Mouse (Mus musculus) myocyte (in vitro differentiated cells): ENCODE measurements at regions not wholly inside any gene's neighbourhood (a gene's known extent, or its start where the extent isn't known, plus 50 kb on each side); places are given as distances from the start of the nearest gene placed in this dataset.
A peak's percentile ranks its signal among the peaks of the same experiment; 100 is the strongest.

Experiments used
- H3K27me3 ChIP-seq: one replicate; pipeline ENCODE4 v1.6.1; 2011; ENCODE audit not compliant: control insufficient read depth, insufficient read depth, insufficient read length
- H3K36me3 ChIP-seq: one replicate; pipeline ENCODE4 v1.6.1; 2011; ENCODE audit not compliant: control insufficient read depth, insufficient read depth
- H3K4me2 ChIP-seq: one replicate; pipeline ENCODE4 v1.6.1; 2011; ENCODE audit warnings: low read depth, control low read depth
- H3K4me3 ChIP-seq: one replicate; pipeline ENCODE4 v1.5.1; 2011; ENCODE audit warnings: mild to moderate bottlenecking, control low read depth, moderate library complexity
- H3K79me2 ChIP-seq: one replicate; pipeline ENCODE4 v1.6.1; 2011; ENCODE audit not compliant: control insufficient read depth, insufficient read depth
- H3ac ChIP-seq: one replicate; pipeline ENCODE4 v1.6.1; 2011; ENCODE audit not compliant: control insufficient read depth, insufficient read length
- CEBPB ChIP-seq: IDR thresholded peaks from 2 replicates; pipeline ENCODE4 v1.6.1; 2011; ENCODE audit warnings: mild to moderate bottlenecking, moderate library complexity; ENCODE audit not compliant: poor library complexity, insufficient read depth, severe bottlenecking
- E2F4 ChIP-seq: IDR thresholded peaks from one replicate; pipeline ENCODE4 v1.6.1; 2011; ENCODE audit warnings: mild to moderate bottlenecking, control low read depth, moderate library complexity; ENCODE audit not compliant: insufficient read depth
- MAX ChIP-seq: IDR thresholded peaks from one replicate; pipeline ENCODE4 v1.6.1; 2011; ENCODE audit warnings: low read depth, mild to moderate bottlenecking, control low read depth
- MYOD1 ChIP-seq, 3 experiments: IDR thresholded peaks; one replicate each; pipeline ENCODE4 v1.6.1; 2011; ENCODE audit warnings: control low read depth in 2 of 3, low read depth in 2 of 3, mild to moderate bottlenecking in 2 of 3, moderate library complexity in 1 of 3; ENCODE audit not compliant: insufficient read length in 2 of 3, control insufficient read depth in 1 of 3
- MYOG ChIP-seq, 3 experiments: IDR thresholded peaks; one replicate each; pipeline ENCODE4 v1.6.1; 2011; ENCODE audit warnings: control low read depth in 2 of 3, low read depth in 2 of 3, mild to moderate bottlenecking in 2 of 3; ENCODE audit not compliant: insufficient read length in 2 of 3, control insufficient read depth in 1 of 3, insufficient read depth in 1 of 3
- POLR2A ChIP-seq: IDR thresholded peaks from one replicate; pipeline ENCODE4 v1.6.1; 2011; ENCODE audit warnings: low read depth, mild to moderate bottlenecking, control low read depth, moderate library complexity; ENCODE audit not compliant: insufficient read length
- POLR2AphosphoS2 ChIP-seq: IDR thresholded peaks from one replicate; pipeline ENCODE4 v1.6.1; 2011; ENCODE audit warnings: low read depth, control low read depth; ENCODE audit not compliant: insufficient read length
- REST ChIP-seq: IDR thresholded peaks from one replicate; pipeline ENCODE4 v1.6.1; 2011; ENCODE audit warnings: mild to moderate bottlenecking, control low read depth, moderate library complexity; ENCODE audit not compliant: insufficient read depth, insufficient read length
- SRF ChIP-seq: IDR thresholded peaks from one replicate; pipeline ENCODE4 v1.6.1; 2011; ENCODE audit warnings: low read depth; ENCODE audit not compliant: control insufficient read depth, insufficient read length
- TCF12 ChIP-seq: IDR thresholded peaks from one replicate; pipeline ENCODE4 v1.6.1; 2011; ENCODE audit warnings: mild to moderate bottlenecking, control low read depth; ENCODE audit not compliant: poor library complexity, insufficient read depth, severe bottlenecking
- TCF3 ChIP-seq: IDR thresholded peaks from one replicate; pipeline ENCODE4 v1.6.1; 2011; ENCODE audit warnings: low read depth, control low read depth; ENCODE audit not compliant: insufficient read length
- USF1 ChIP-seq: IDR thresholded peaks from one replicate; pipeline ENCODE4 v1.6.1; 2011; ENCODE audit warnings: low read depth, mild to moderate bottlenecking, control low read depth, moderate library complexity

DNA sequence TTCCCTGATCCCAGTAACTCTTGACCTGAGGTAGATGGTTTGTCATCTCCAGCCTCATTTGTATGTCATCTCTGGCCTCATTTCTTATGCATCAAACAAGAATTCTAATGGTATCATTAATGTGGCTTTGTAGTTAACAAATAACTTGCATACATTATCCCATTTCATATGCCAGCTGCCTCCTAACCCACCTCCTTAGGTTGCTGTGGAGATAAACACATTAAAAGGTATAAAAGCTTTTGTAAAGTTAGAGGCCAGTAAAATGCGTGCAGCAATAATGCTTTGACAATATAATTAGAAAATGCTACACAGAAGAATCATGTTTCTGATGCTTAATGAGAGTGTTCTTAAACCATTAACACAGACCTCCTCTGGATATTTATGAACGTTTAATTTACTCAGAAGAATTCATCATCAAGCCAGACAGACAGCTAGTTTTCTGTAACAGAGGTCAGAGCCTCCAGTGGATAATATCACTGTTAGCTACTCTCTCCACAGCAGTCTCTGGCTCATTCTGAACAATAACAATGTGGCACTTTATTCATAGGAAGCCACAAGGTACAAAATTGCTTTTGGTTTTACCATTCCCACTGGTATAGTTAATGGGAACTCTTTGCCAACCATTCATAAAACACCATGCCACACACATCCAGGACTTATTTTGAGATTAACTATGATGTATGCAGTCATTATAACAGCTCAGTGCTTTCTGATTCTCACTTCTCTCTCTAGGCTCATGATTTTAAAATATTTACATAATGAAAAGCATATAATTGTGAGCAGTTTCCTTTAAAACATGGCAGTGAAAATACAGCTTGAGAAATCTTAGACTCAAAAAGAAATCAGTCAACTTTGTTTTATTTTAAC, 264.2 kb upstream of the Gm11114 start:
- H3K36me3 ChIP-seq = no peaks in the 10 kb centered on the region
- H3K27me3 ChIP-seq = no peaks in the 10 kb centered on the region
- H3ac ChIP-seq = no peak overlapping the region
- TF ChIP-seq SRF (no peak), POLR2A (no peak), CEBPB (no peak), MYOD1 (IDR thresholded peaks at IDR 0.05; ENCODE audit: control insufficient read depth in 1 of 3, insufficient read length in 2 of 3, low read depth in 2 of 3) (no peak), MAX (no peak), MYOG (IDR thresholded peaks at IDR 0.05; ENCODE audit: control insufficient read depth in 1 of 3, insufficient read depth in 1 of 3, insufficient read length in 2 of 3, low read depth in 2 of 3) (no peak), REST (no peak), TCF12 (no peak), E2F4 (no peak), TCF3 (no peak), POLR2AphosphoS2 (no peak), USF1 (no peak)
- H3K4me3 ChIP-seq = no peak overlapping the region
- no peak overlapping the region for H3K4me2 ChIP-seq
- no peaks in the 10 kb centered on the region for H3K79me2 ChIP-seq

DNA sequence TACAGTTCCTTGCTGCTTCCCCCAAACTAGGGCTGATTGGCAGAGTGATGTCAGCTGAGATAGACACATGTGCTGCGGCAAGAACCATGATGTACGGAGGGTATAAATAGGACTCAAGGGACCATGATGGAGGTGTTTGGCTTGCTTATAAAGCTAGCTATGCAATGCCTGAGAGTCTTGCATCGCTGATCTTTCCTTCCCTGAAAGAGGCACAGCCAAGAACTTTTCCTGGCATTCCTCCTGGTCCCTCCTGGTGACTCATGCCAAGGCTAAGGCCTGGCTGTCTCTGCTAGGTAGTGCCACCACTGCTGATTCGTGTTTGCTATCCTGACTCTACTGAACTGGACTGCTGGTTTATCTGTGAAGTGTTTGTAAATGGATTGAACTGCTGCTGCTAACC, 260.0 kb upstream of the Gm11114 start:
- Histone ChIP-seq H3K4me2 (no peak overlapping the region), H3K27me3 (no peaks in the 10 kb centered on the region), H3ac (no peak overlapping the region), H3K36me3 (no peaks in the 10 kb centered on the region), H3K4me3 (no peak overlapping the region), H3K79me2 (no peaks in the 10 kb centered on the region)
- no peak for TF ChIP-seq CEBPB
- no peak for TF ChIP-seq SRF
- TF ChIP-seq USF1 = no peak

DNA sequence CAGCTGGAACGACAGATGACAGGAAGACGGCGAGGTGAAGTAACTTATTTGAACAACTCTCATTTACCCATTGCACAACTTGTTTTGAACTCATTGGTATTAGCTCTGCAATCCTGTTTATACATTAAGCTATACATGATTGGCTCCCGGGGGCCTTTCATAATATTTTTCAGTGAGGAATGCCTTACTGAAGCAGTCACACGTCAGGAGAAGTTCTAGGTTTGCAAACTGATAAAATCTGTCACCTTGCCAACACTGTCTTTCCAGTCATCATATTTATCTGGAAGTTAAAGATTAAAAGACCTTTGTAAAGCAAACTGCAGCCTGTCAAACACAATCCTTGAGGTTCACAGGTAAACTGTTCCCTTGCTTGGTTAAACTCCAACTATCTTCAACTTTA, 232.6 kb upstream of the Gm11114 start:
- Histone ChIP-seq H3K79me2 (no peaks in the 10 kb centered on the region), H3K27me3 (no peaks in the 10 kb centered on the region), H3ac (no peak overlapping the region), H3K36me3 (no peaks in the 10 kb centered on the region), H3K4me3 (no peak overlapping the region), H3K4me2 (no peak overlapping the region)
- TF ChIP-seq MYOD1 (IDR thresholded peaks at IDR 0.05; ENCODE audit: control insufficient read depth in 1 of 3, insufficient read length in 2 of 3, low read depth in 2 of 3) (no peak), TCF3 (no peak), MYOG (IDR thresholded peaks at IDR 0.05; ENCODE audit: control insufficient read depth in 1 of 3, insufficient read depth in 1 of 3, insufficient read length in 2 of 3, low read depth in 2 of 3) (no peak), E2F4 (no peak), TCF12 (no peak), REST (no peak), MAX (no peak), CEBPB (no peak), USF1 (no peak)

DNA sequence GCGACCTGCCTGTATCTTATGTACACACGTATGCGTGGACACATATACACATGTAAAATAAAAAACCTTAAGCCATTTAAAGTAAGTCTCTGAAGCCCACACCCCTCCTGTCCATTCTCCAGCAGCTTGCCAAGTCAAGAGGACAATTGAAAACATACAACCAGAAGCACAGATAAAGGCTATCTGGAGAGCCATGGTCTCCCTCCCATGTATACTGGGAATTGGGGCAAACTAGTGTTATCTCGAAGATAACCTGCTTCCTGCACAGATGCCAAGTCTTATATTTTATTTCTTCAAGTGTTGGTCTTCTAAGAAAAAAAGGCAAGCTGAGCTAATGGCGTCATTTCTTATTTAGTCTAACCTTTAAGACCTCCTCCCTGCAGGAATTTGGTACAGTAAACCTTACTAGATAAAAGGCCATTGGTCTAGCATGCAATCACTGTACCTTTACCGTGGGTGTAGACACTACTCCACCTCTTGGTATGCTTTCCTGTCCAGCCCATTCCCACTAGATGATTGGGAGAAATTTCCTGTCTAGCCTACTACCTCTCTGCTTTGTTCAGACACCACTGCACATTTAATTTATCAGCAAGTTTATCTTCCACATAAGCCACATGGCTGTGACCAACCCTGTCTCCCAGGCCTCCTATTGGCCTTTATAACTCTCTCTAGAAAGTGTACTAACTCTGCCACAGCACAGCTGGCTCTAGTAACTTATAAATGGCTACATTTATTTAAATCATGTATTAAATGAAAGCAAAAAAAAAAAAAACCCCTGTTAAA, 223.8 kb upstream of the Gm11114 start:
- H3K27me3 ChIP-seq = no peaks in the 10 kb centered on the region
- no peak for TF ChIP-seq CEBPB
- no peak for TF ChIP-seq POLR2AphosphoS2
- no peak for TF ChIP-seq REST
- no peak for TF ChIP-seq USF1
- no peak for TF ChIP-seq MYOG (IDR thresholded peaks at IDR 0.05; ENCODE audit: control insufficient read depth in 1 of 3, insufficient read depth in 1 of 3, insufficient read length in 2 of 3, low read depth in 2 of 3)
- no peak for TF ChIP-seq E2F4
- no peak for TF ChIP-seq MYOD1 (IDR thresholded peaks at IDR 0.05; ENCODE audit: control insufficient read depth in 1 of 3, insufficient read length in 2 of 3, low read depth in 2 of 3)
- TF ChIP-seq SRF = no peak
- TF ChIP-seq TCF3 = no peak
- no peaks in the 10 kb centered on the region for H3K36me3 ChIP-seq
- H3ac ChIP-seq = no peak overlapping the region
- H3K4me3 ChIP-seq = no peak overlapping the region
- H3K4me2 ChIP-seq = no peak overlapping the region
- H3K79me2 ChIP-seq = no peaks in the 10 kb centered on the region

DNA sequence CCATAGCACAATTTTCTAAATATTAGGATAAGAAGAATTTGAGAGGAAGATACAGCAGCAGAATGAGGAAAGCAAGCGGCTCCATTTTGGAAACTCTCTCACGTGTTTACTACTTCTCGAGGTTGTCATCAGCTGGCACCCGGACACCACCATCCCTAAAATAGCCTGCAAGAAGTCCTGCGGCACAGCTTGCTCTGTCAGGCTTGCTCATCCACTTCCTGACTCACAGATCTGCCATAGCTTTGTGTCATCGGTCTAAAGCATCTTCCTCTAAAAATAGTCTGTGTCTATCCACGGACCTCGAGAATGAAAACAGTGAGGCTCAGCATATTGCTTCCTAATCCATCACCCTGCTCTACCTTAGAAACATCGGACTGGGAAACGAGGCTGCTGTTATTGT, 222.3 kb upstream of the Gm11114 start:
- Histone ChIP-seq H3K79me2 (no peaks in the 10 kb centered on the region), H3K4me3 (no peak overlapping the region), H3K36me3 (no peaks in the 10 kb centered on the region), H3ac (no peak overlapping the region), H3K4me2 (peak overlapping the region; percentile 39), H3K27me3 (no peaks in the 10 kb centered on the region)
- TF ChIP-seq USF1 = no peak
- no peak for TF ChIP-seq CEBPB
- TF ChIP-seq MAX = no peak
- TF ChIP-seq TCF12 = no peak
- no peak for TF ChIP-seq E2F4
- no peak for TF ChIP-seq SRF
- no peak for TF ChIP-seq POLR2AphosphoS2
- TF ChIP-seq MYOD1 (IDR thresholded peaks at IDR 0.05; ENCODE audit: control insufficient read depth in 1 of 3, insufficient read length in 2 of 3, low read depth in 2 of 3) = no peak
- no peak for TF ChIP-seq REST
- TF ChIP-seq MYOG (IDR thresholded peaks at IDR 0.05; ENCODE audit: control insufficient read depth in 1 of 3, insufficient read depth in 1 of 3, insufficient read length in 2 of 3, low read depth in 2 of 3) = no peak
- no peak for TF ChIP-seq TCF3
- no peak for TF ChIP-seq POLR2A
